Mouse (Mus musculus) cortical plate, adult 2 months (tissue): ENCODE measurements around the gene Tsen15.

Experiments
- CTCF ChIP-seq: fragments of 200-500 bp; IDR thresholded peaks from 2 replicates; pipeline ENCODE4 v1.5.1; 2011; ENCODE audit warnings: mild to moderate bottlenecking, control low read depth, low read length; ENCODE audit not compliant: insufficient read depth; ENCODE audit errors: extremely low read depth
- POLR2A ChIP-seq: fragments of 200-500 bp; IDR thresholded peaks from 2 replicates; pipeline ENCODE4 v1.6.1; 2011; ENCODE audit warnings: mild to moderate bottlenecking, low read length, control low read depth; ENCODE audit not compliant: insufficient read depth; ENCODE audit errors: extremely low read depth

GRCm38 (mm10) chr1:152417602-152418001, 31.1 kb upstream of the Tsen15 start:
- TF ChIP-seq CTCF (no peak), POLR2A (no peak)
